Mouse (Mus musculus): ENCODE data around the gene H2-Eb1. TPM values are rescaled to one million over a fixed set of nuclear protein-coding genes. Genes with fewer than 3 reads are reported as not detected.
A peak's percentile ranks its signal among the peaks of the same experiment; 100 is the strongest.

Gene H2-Eb1
- polyA plus RNA-seq, 1 experiment from 2014 or later: 2.4 TPM

GRCm38 (mm10) chr17:34291609-34292008 is 14.1 kb upstream of the H2-Eb1 start:
- no peak overlapping the region for H3K4me3 ChIP-seq
- ATAC-seq (ENCODE audit: extremely low read depth, insufficient number of reproducible peaks, low FRiP score, low TSS enrichment): peak; percentile 63; the same call in 1 of the 2 replicates
- WGBS: 16% methylated on average over 8 of the region's 8 CpGs
- H3K9ac ChIP-seq: no peak overlapping the region
- no peak overlapping the region for H3K27ac ChIP-seq (replicated peaks)
- H3K27me3 ChIP-seq (replicated peaks): peaks cover 10% of the 10 kb centered on the region
- no peaks in the 10 kb centered on the region for H3K36me3 ChIP-seq
- peaks cover 3% of the 10 kb centered on the region; the same call in 1 of the 2 replicates for H3K4me1 ChIP-seq
- no peak overlapping the region for H3K4me2 ChIP-seq
- H3K9me3 ChIP-seq: no peaks in the 10 kb centered on the region

DNA sequence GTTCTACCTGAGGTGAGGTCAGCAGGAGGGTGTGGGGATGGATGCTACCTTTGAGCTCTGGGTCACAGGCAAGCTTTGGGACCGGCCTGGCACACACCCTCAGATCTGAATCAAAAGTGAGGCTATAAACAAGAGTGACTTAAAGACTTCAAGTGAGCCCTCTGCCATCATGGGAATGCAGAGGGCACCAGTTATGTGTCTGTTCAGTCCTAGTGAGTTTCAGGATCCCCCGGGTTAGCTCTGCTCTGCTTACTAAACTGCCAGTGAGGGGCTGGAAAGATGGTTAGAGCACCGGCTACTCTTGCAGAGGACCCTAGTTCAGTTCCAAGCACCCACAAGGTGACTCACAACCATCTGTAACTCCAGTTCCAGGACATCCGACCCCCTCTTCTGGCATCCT is 13.1 kb upstream of the H2-Eb1 start:
- Histone ChIP-seq H3K36me3 (no peaks in the 10 kb centered on the region), H3K27me3 (replicated peaks) (peaks cover 15% of the 10 kb centered on the region), H3K27ac (replicated peaks) (no peak overlapping the region), H3K4me3 (no peak overlapping the region), H3K9me3 (no peaks in the 10 kb centered on the region), H3K4me1 (peaks cover 3% of the 10 kb centered on the region; the same call in 1 of the 2 replicates), H3K4me2 (no peak overlapping the region), H3K9ac (no peak overlapping the region)
- no peak for ATAC-seq (ENCODE audit: extremely low read depth, insufficient number of reproducible peaks, low FRiP score, low TSS enrichment)
- WGBS: 73% methylated on average over 4 of the region's 4 CpGs

DNA sequence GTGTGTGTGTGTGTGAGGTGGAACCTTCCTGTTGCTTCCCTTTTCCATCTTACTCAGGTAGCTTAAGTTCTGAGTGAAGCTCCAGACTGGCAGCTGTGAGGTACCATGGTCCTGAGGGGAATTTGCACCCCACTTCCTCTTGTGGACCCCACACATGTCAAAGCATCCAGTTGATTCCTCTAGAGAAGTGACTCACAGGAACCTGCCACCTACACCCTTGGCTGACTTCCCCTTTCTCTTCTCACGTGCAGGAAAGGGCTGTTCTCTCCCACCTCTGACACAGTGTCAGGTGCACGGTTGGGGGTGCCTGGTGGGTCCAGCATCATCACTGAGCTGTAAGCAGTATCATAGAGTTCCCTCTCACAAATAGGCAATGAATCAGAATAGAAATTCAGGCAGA is 12.1 kb upstream of the H2-Eb1 start:
- WGBS: 27% methylated on average over 2 of the region's 2 CpGs
- ATAC-seq (ENCODE audit: extremely low read depth, insufficient number of reproducible peaks, low FRiP score, low TSS enrichment): no peak
- Histone ChIP-seq H3K4me3 (no peak overlapping the region), H3K4me1 (peaks cover 3% of the 10 kb centered on the region; the same call in 1 of the 2 replicates), H3K27ac (replicated peaks) (no peak overlapping the region), H3K9me3 (no peaks in the 10 kb centered on the region), H3K27me3 (replicated peaks) (peaks cover 24% of the 10 kb centered on the region), H3K9ac (no peak overlapping the region), H3K4me2 (no peak overlapping the region), H3K36me3 (no peaks in the 10 kb centered on the region)

DNA sequence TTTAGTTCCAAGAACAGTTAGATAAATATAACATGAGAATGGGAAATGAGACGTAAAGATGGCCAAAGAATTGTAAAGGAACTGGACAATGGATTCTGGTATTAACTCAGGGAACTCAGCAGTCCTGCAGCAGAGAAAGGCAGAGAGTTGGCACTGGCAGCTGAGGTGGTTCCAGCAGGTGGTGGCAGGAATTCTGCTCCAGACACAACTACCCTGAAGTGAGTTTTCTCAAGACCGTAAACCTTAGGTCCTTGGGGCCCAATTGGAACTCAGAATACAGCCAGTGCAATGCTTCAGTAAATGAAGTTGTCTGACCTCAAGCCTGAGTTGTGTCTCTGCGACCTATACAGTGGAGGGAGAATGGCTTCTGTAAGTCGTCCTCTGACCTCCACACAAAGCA is 11.4 kb upstream of the H2-Eb1 start:
- no peak overlapping the region for H3K9ac ChIP-seq
- no peak for ATAC-seq (ENCODE audit: extremely low read depth, insufficient number of reproducible peaks, low FRiP score, low TSS enrichment)
- H3K9me3 ChIP-seq: no peaks in the 10 kb centered on the region
- H3K36me3 ChIP-seq: no peaks in the 10 kb centered on the region
- peaks cover 3% of the 10 kb centered on the region; the same call in 1 of the 2 replicates for H3K4me1 ChIP-seq
- no peak overlapping the region for H3K27ac ChIP-seq (replicated peaks)
- 54% methylated on average over 4 of the region's 4 CpGs for WGBS
- no peak overlapping the region for H3K4me3 ChIP-seq
- no peak overlapping the region for H3K4me2 ChIP-seq
- peaks cover 25% of the 10 kb centered on the region for H3K27me3 ChIP-seq (replicated peaks)

DNA sequence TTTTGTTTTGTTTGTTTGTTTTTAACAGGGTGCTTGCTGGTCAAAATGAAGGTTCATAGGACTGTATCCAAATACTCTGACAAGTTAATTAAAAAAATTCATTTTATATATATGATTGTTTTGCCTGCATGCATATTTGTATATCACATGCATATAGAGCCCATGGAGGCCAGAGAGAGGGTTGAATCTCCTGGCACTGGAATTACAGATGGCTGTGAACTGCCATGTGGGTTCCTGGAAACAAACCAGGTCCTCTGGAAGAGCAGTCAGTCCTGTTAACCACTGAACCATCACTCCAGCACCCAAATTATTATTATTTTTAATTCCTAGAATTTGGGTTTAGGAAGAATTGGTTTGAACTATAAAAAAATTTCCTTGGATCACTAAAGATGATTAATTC is 10.4 kb upstream of the H2-Eb1 start:
- Histone ChIP-seq H3K9ac (no peak overlapping the region), H3K9me3 (no peaks in the 10 kb centered on the region), H3K27me3 (replicated peaks) (peaks cover 25% of the 10 kb centered on the region), H3K4me1 (peaks cover 3% of the 10 kb centered on the region; the same call in 1 of the 2 replicates), H3K4me3 (no peak overlapping the region), H3K4me2 (no peak overlapping the region), H3K36me3 (no peaks in the 10 kb centered on the region), H3K27ac (replicated peaks) (no peak overlapping the region)
- ATAC-seq (ENCODE audit: extremely low read depth, insufficient number of reproducible peaks, low FRiP score, low TSS enrichment): no peak

GRCm38 (mm10) chr17:34295891-34296794 is 9.5 kb upstream of the H2-Eb1 start:
- Histone ChIP-seq H3K9ac (0 out of 2 replicates have a peak overlapping the region, but pooled peaks have one; percentile 41), H3K27me3 (replicated peaks) (peaks cover 25% of the 10 kb centered on the region), H3K4me2 (peak overlapping the region; percentile 69), H3K9me3 (no peaks in the 10 kb centered on the region), H3K4me3 (peak overlapping the region; percentile 43), H3K36me3 (no peaks in the 10 kb centered on the region), H3K4me1 (peaks cover 3% of the 10 kb centered on the region; the same call in 1 of the 2 replicates), H3K27ac (replicated peaks) (no peak overlapping the region)
- 21% methylated on average over 23 of the region's 23 CpGs for WGBS
- ATAC-seq (ENCODE audit: extremely low read depth, insufficient number of reproducible peaks, low FRiP score, low TSS enrichment): no peak

DNA sequence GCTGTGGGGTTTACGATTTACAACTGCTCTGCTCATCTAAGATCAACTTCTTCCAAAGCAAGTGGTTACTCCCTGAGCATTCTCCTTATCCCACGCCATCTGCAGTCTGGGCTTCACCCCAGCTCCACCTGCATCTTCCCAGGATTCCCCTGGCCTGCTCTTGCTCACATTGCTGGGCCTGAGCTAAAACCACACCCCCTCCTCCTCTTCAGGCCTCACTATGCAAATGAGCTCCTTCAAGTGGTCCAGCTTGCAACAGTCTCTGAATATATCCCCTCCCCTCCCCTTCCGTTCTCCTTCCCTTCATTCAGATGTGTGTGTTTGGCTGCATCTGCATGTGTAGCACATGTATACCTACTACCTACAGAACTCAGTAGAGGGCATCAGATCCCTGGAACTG is 6.3 kb upstream of the H2-Eb1 start:
- no peak for ATAC-seq (ENCODE audit: extremely low read depth, insufficient number of reproducible peaks, low FRiP score, low TSS enrichment)
- H3K9ac ChIP-seq: no peak overlapping the region
- H3K27me3 ChIP-seq (replicated peaks): peaks cover 25% of the 10 kb centered on the region
- no peak overlapping the region for H3K4me2 ChIP-seq
- no peaks in the 10 kb centered on the region for H3K36me3 ChIP-seq
- H3K4me3 ChIP-seq: no peak overlapping the region
- no peak overlapping the region for H3K27ac ChIP-seq (replicated peaks)
- peaks cover 3% of the 10 kb centered on the region; the same call in 1 of the 2 replicates for H3K4me1 ChIP-seq
- WGBS: 59% methylated on average over 3 of the region's 3 CpGs
- no peaks in the 10 kb centered on the region for H3K9me3 ChIP-seq

DNA sequence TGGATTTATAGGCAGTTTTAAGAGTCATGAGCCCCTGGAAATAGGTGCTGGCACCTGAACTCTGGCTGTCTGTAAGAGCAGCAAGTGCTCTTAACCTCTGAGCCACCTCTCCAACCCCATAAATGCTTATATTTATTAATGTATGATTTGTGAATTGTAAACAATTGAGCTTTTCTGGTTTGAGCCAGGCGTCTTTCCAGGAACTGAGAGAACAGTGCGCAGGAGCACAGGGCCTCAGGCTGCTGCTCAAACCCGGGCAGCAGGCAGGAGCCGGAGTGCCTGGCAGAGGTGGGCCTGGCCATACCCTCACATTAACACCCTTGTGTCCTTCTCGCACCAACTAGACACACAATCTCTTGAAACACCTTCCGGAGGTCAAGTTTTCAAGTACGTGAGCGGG is 5.6 kb upstream of the H2-Eb1 start:
- Histone ChIP-seq H3K4me1 (peaks cover 3% of the 10 kb centered on the region; the same call in 1 of the 2 replicates), H3K27ac (replicated peaks) (no peak overlapping the region), H3K4me3 (no peak overlapping the region), H3K27me3 (replicated peaks) (peaks cover 21% of the 10 kb centered on the region), H3K9me3 (no peaks in the 10 kb centered on the region), H3K4me2 (no peak overlapping the region), H3K9ac (no peak overlapping the region), H3K36me3 (no peaks in the 10 kb centered on the region)
- WGBS: 81% methylated on average over 8 of the region's 8 CpGs
- ATAC-seq (ENCODE audit: extremely low read depth, insufficient number of reproducible peaks, low FRiP score, low TSS enrichment): no peak

DNA sequence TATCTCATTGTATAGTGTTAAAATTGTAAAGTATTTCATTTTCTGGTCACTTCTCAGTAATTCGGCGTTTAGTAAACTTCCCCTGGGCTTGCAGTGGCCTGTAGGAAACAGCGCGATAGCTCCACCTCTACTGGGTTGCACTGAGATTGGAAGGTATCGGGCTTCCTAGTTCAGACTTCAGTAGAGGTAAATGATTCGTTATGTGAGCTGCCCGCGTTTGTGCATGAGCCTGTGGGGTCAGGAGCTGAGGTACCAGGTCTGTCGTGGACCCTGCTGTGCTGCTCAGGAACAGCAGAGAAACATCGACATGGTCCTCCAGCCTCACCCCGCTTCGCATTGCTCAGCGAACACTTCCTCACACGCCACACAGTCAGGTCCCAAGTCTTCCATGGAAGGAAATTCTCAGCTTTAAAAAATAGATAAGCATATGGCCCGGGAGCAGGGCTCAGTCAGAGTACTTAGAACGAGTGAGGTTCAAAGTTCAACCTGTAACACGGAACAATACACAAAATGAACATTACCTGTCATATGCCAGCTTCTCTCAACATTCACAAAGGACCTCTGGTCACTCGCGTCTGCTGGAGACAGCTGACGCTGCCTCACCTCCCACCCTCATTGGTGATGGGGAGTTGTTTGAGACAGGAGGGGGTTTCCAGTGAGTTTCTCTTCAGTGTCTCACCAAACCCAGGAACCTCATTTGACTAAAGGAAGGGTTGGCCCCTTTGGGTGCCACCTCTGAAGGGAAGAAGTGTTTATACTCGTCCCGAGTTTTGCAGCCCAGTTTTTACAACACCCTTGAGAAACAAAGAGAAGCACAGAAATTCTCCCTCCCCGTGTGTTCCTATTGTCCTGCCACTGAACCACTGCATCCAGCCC is 4.7 kb upstream of the H2-Eb1 start:
- H3K27me3 ChIP-seq (replicated peaks): peaks cover 18% of the 10 kb centered on the region
- no peak overlapping the region for H3K4me2 ChIP-seq
- H3K36me3 ChIP-seq: no peaks in the 10 kb centered on the region
- H3K4me1 ChIP-seq: peaks cover under 1% of the 10 kb centered on the region; the same call in 1 of the 2 replicates
- H3K27ac ChIP-seq (replicated peaks): no peak overlapping the region
- no peak overlapping the region for H3K9ac ChIP-seq
- ATAC-seq (ENCODE audit: extremely low read depth, insufficient number of reproducible peaks, low FRiP score, low TSS enrichment): no peak
- H3K9me3 ChIP-seq: no peaks in the 10 kb centered on the region
- no peak overlapping the region for H3K4me3 ChIP-seq
- 68% methylated on average over 23 of the region's 23 CpGs for WGBS

- Histone ChIP-seq H3K27me3 (replicated peaks) (peaks cover 14% of the 10 kb centered on the region), H3K4me2 (no peak overlapping the region), H3K4me3 (no peak overlapping the region), H3K9me3 (no peaks in the 10 kb centered on the region), H3K27ac (replicated peaks) (no peak overlapping the region), H3K4me1 (no peaks in the 10 kb centered on the region), H3K36me3 (no peaks in the 10 kb centered on the region), H3K9ac (no peak overlapping the region)
- WGBS: 83% methylated on average over 4 of the region's 4 CpGs
- ATAC-seq (ENCODE audit: extremely low read depth, insufficient number of reproducible peaks, low FRiP score, low TSS enrichment): no peak
Observed at GRCm38 (mm10) chr17:34301670-34302190, 3.9 kb upstream of the H2-Eb1 start.

DNA sequence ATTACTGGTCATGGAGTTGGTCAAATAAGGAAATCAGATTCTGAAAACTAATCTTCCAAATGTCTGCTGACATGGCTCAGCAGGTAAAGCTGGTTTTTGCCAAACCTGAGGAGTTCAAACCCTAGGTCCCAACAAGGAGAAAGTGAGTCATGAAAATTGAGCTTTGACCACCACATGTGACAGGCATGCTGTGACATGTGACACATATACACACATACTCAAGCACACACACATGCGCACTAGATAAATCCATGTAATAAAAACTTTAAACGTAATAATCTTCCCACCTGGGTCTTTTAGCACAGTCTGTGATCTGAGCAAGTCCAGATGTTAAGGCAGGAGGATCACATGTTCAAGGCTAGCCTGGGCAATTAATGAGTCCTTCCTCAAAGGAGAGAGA is 1.9 kb upstream of the H2-Eb1 start:
- no peaks in the 10 kb centered on the region for H3K36me3 ChIP-seq
- H3K4me3 ChIP-seq: no peak overlapping the region
- H3K27ac ChIP-seq (replicated peaks): no peak overlapping the region
- H3K4me1 ChIP-seq: no peaks in the 10 kb centered on the region
- no peak overlapping the region for H3K4me2 ChIP-seq
- H3K9ac ChIP-seq: no peak overlapping the region
- H3K9me3 ChIP-seq: no peaks in the 10 kb centered on the region
- H3K27me3 ChIP-seq (replicated peaks): peaks cover 9% of the 10 kb centered on the region; the same call in 1 of the 2 replicates
- ATAC-seq (ENCODE audit: extremely low read depth, insufficient number of reproducible peaks, low FRiP score, low TSS enrichment): no peak
- WGBS: 77% methylated on average over 2 of the region's 2 CpGs

Data from heart, embryonic 13.5 days (tissue).